Mouse (Mus musculus) E14TG2a.4 (cell line): ENCODE results near the gene Syngap1.

Source experiments
- CTCF ChIP-seq: conservative IDR thresholded peaks from 2 replicates; pipeline ENCODE4 v1.5.1; 2014; ENCODE audit warnings: low read length
- NANOG ChIP-seq: IDR thresholded peaks from 2 replicates; pipeline ENCODE4 v1.6.1; 2014; ENCODE audit warnings: borderline replicate concordance, low read length, mixed read lengths
- POU5F1 ChIP-seq: IDR thresholded peaks from 2 replicates; pipeline ENCODE4 v1.6.1; 2014; ENCODE audit warnings: low read length, borderline replicate concordance

- TF ChIP-seq CTCF = no peak
- TF ChIP-seq POU5F1 = no peak
- no peak for TF ChIP-seq NANOG
These were observed 31.1 kb downstream of the Syngap1 start for GRCm38 (mm10) chr17:26972107-26972506.
